Comparison of ENCODE assay signal across 9 mouse cellular contexts in genomic region chr16:94519028-94519427, GRCm38 (mm10). TPM values are rescaled to one million over a fixed set of nuclear protein-coding genes. Genes with fewer than 3 reads are reported as not detected.
A peak's percentile ranks its signal among the peaks of the same experiment; 100 is the strongest.
DNase-seq lines count a peak whose midpoint lies in the region; ATAC-seq lines count a peak whose summit lies in the region.
"Had no signal": no experiment of that assay in that cellular context is flagged by ENCODE, and none has a peak within 500 bp of the region (broad histone marks: within the 10 kb centered on the region; RNA-seq: fewer than 3 reads in every experiment).

No protein-coding gene starts in this region.

- no peaks in the 10 kb centered on the region for H3K9me3 ChIP-seq in midbrain, embryonic 11.5 days (ENCODE audit: control insufficient read depth, low read length)
- no peaks in the 10 kb centered on the region for H3K9me3 ChIP-seq in forebrain, embryonic 15.5 days
- H3K9me3 ChIP-seq: neural tube, embryonic 12.5 days had no signal

- H3K4me1 ChIP-seq in midbrain, embryonic 11.5 days (ENCODE audit: control insufficient read depth, insufficient read depth, low read length) = no peaks in the 10 kb centered on the region
- H3K4me1 ChIP-seq in forebrain, embryonic 15.5 days = peaks cover 7% of the 10 kb centered on the region

- WGBS in midbrain, embryonic 11.5 days = 69% methylated on average over 6 of the region's 6 CpGs
- WGBS in forebrain, embryonic 15.5 days = 73% methylated on average over 6 of the region's 6 CpGs

- no peak overlapping the region; the same call in 1 of the 2 replicates for H3K27ac ChIP-seq in midbrain, embryonic 11.5 days (ENCODE audit: low read depth, low read length)
- no peak overlapping the region for H3K27ac ChIP-seq in forebrain, embryonic 15.5 days (replicated peaks)
- H3K27ac ChIP-seq: neural tube, embryonic 12.5 days had no signal

- no peaks in the 10 kb centered on the region for H3K27me3 ChIP-seq in midbrain, embryonic 11.5 days (ENCODE audit: control insufficient read depth, insufficient read depth, low read length)
- H3K27me3 ChIP-seq in forebrain, embryonic 15.5 days = no peaks in the 10 kb centered on the region
- H3K27me3 ChIP-seq: neural tube, embryonic 12.5 days had no signal

- H3K4me3 ChIP-seq in midbrain, embryonic 11.5 days (ENCODE audit: low read depth, low read length) = no peak overlapping the region
- no peak overlapping the region for H3K4me3 ChIP-seq in forebrain, embryonic 15.5 days
- H3K4me3 ChIP-seq: neural tube, embryonic 12.5 days had no signal

- H3K9ac ChIP-seq in midbrain, embryonic 11.5 days (ENCODE audit: low read length) = no peak overlapping the region
- H3K9ac ChIP-seq in forebrain, embryonic 15.5 days (replicated peaks) = no peak overlapping the region
- H3K9ac ChIP-seq: neural tube, embryonic 12.5 days had no signal

- H3K4me2 ChIP-seq in midbrain, embryonic 11.5 days = no peak overlapping the region
- no peak overlapping the region for H3K4me2 ChIP-seq in forebrain, embryonic 15.5 days (replicated peaks)
- H3K4me2 ChIP-seq: neural tube, embryonic 12.5 days had no signal

- H3K36me3 ChIP-seq in midbrain, embryonic 11.5 days (ENCODE audit: control insufficient read depth, insufficient read depth, low read length) = no peaks in the 10 kb centered on the region
- no peaks in the 10 kb centered on the region; the same call in 1 of the 2 replicates for H3K36me3 ChIP-seq in forebrain, embryonic 15.5 days

- no peak for ATAC-seq in midbrain, embryonic 11.5 days (ENCODE audit: low FRiP score)
- ATAC-seq in forebrain, embryonic 15.5 days (replicated peaks) = no peak

- DNase-seq in adrenal gland, postnatal 36 days = peak; percentile 15 to 27
- DNase-seq in adrenal gland, postnatal 25 days = no peak
- DNase-seq in heart, adult 9 months (ENCODE audit: low spot score in 2 of 2) = peak; percentile 73 to 87
- peak; percentile 80 for DNase-seq in kidney, postnatal 10 days
- DNase-seq in lung, postnatal 36 days = peak; percentile 78
- DNase-seq in layer of hippocampus, postnatal 14 days (ENCODE audit: low spot score in 2 of 2) = no peak
- DNase-seq in midbrain, embryonic 11.5 days (ENCODE audit: low spot score, missing footprints) = no peak

RNA-seq across cellular contexts. Expression of gene Vps26c, which starts 7.6 kb away (rescaled TPM):
- total RNA-seq in adrenal gland, postnatal 36 days (2021) = 10 to 100 TPM; 60.6 to 73.2 TPM
- 59.1 and 61.5 TPM in 2 replicates for total RNA-seq in adrenal gland, postnatal 25 days (2021)
- 10 to 100 TPM; 35.1 to 35.6 TPM for total RNA-seq in layer of hippocampus, postnatal 14 days (2021)
- 60.0 and 60.4 TPM in 2 replicates for polyA plus RNA-seq in midbrain, embryonic 11.5 days (2014; fragmentation: Nextera tagmentation; extraction: Ambion mirVana)
- polyA plus RNA-seq in forebrain, embryonic 15.5 days (2015; fragmentation: Nextera tagmentation; extraction: Ambion mirVana) = 76.1 and 78.8 TPM in 2 replicates

RNA-seq across cellular contexts. Expression of gene Dyrk1a, which starts 50.8 kb away (rescaled TPM):
- total RNA-seq in adrenal gland, postnatal 36 days (2021) = 10 to 100 TPM; 68.7 to 77.0 TPM
- 59.4 and 76.4 TPM in 2 replicates for total RNA-seq in adrenal gland, postnatal 25 days (2021)
- 10 to 100 TPM; 83.0 to 84.1 TPM for total RNA-seq in layer of hippocampus, postnatal 14 days (2021)
- 11.3 and 13.0 TPM in 2 replicates for polyA plus RNA-seq in midbrain, embryonic 11.5 days (2014; fragmentation: Nextera tagmentation; extraction: Ambion mirVana)
- 12.3 and 12.8 TPM in 2 replicates for polyA plus RNA-seq in forebrain, embryonic 15.5 days (2015; fragmentation: Nextera tagmentation; extraction: Ambion mirVana)

Comparison
In these comparisons a context has a peak if more than half of its experiments do, and no peak if none do; other contexts are left out.
1. DNase-seq: peak in adrenal gland, postnatal 36 days (2 of 2), heart, adult 9 months (2 of 2), kidney, postnatal 10 days (single experiment) and lung, postnatal 36 days (single experiment); none in adrenal gland, postnatal 25 days (single experiment), layer of hippocampus, postnatal 14 days (0 of 2) and midbrain, embryonic 11.5 days (single experiment).